Comparison of ENCODE assay signal across 24 mouse cellular contexts in genomic region chr6:126057706-126058105, GRCm38 (mm10).
A peak's percentile ranks its signal among the peaks of the same experiment; 100 is the strongest.
DNase-seq lines count a peak whose midpoint lies in the region; ATAC-seq and TF ChIP-seq lines count a peak whose summit lies in the region.
"Had no signal": no experiment of that assay in that cellular context is flagged by ENCODE, and none has a peak within 500 bp of the region (broad histone marks: within the 10 kb centered on the region; RNA-seq: fewer than 3 reads in every experiment).

No protein-coding gene starts in this region.

- H3K9me3 ChIP-seq in heart, embryonic 10.5 days, result no peaks in the 10 kb centered on the region
- no peaks in the 10 kb centered on the region for H3K9me3 ChIP-seq in lung, embryonic 14.5 days (ENCODE audit: low read depth, low read length)
- no peaks in the 10 kb centered on the region for H3K9me3 ChIP-seq in hindbrain, embryonic 16.5 days (ENCODE audit: control insufficient read depth, low read length)
- H3K9me3 ChIP-seq: embryonic facial prominence, embryonic 13.5 days; embryonic facial prominence, embryonic 15.5 days; forebrain, embryonic 10.5 days; forebrain, embryonic 12.5 days had no signal

- no peaks in the 10 kb centered on the region for H3K4me1 ChIP-seq in heart, embryonic 10.5 days
- H3K4me1 ChIP-seq in lung, embryonic 14.5 days (ENCODE audit: insufficient read depth), result no peaks in the 10 kb centered on the region
- H3K4me1 ChIP-seq in lung, adult 2 months (ENCODE audit: control insufficient read depth, insufficient read depth, low read length), result no peaks in the 10 kb centered on the region
- H3K4me1 ChIP-seq in hindbrain, embryonic 16.5 days (ENCODE audit: control insufficient read depth, insufficient read depth, low read depth, low read length), result no peaks in the 10 kb centered on the region
- H3K4me1 ChIP-seq: embryonic facial prominence, embryonic 13.5 days; embryonic facial prominence, embryonic 15.5 days; forebrain, embryonic 10.5 days; forebrain, embryonic 12.5 days had no signal

- H3K4me2 ChIP-seq in lung, embryonic 14.5 days, result no peak overlapping the region
- H3K4me2 ChIP-seq in hindbrain, embryonic 16.5 days (ENCODE audit: low read length), result no peak overlapping the region
- H3K4me2 ChIP-seq: embryonic facial prominence, embryonic 13.5 days; embryonic facial prominence, embryonic 15.5 days; forebrain, embryonic 12.5 days had no signal

- no peaks in the 10 kb centered on the region for H3K36me3 ChIP-seq in heart, embryonic 10.5 days
- no peaks in the 10 kb centered on the region for H3K36me3 ChIP-seq in lung, embryonic 14.5 days (ENCODE audit: insufficient read depth)
- no peaks in the 10 kb centered on the region for H3K36me3 ChIP-seq in hindbrain, embryonic 16.5 days (ENCODE audit: control insufficient read depth, insufficient read depth, low read length)
- H3K36me3 ChIP-seq: embryonic facial prominence, embryonic 13.5 days; embryonic facial prominence, embryonic 15.5 days; forebrain, embryonic 10.5 days; forebrain, embryonic 12.5 days had no signal

- H3K9ac ChIP-seq in lung, embryonic 14.5 days, result no peak overlapping the region
- no peak overlapping the region for H3K9ac ChIP-seq in hindbrain, embryonic 16.5 days (ENCODE audit: low read depth, low read length)
- H3K9ac ChIP-seq: embryonic facial prominence, embryonic 13.5 days; embryonic facial prominence, embryonic 15.5 days; forebrain, embryonic 12.5 days had no signal

- H3K27me3 ChIP-seq in heart, embryonic 10.5 days (ENCODE audit: insufficient read depth, poor library complexity, severe bottlenecking), result peaks cover 3% of the 10 kb centered on the region; the same call in 1 of the 2 replicates
- H3K27me3 ChIP-seq in lung, embryonic 14.5 days (ENCODE audit: insufficient read depth, low read length), result no peaks in the 10 kb centered on the region
- no peaks in the 10 kb centered on the region for H3K27me3 ChIP-seq in hindbrain, embryonic 16.5 days (replicated peaks; ENCODE audit: control insufficient read depth, insufficient read depth, low read length)
- H3K27me3 ChIP-seq: embryonic facial prominence, embryonic 13.5 days; embryonic facial prominence, embryonic 15.5 days; forebrain, embryonic 12.5 days had no signal

- ATAC-seq in lung, embryonic 14.5 days (ENCODE audit: insufficient read depth), result no peak
- ATAC-seq in hindbrain, embryonic 16.5 days, result no peak
- ATAC-seq: forebrain, embryonic 14.5 days had no signal

- H3K27ac ChIP-seq in heart, embryonic 10.5 days, result no peak overlapping the region
- no peak overlapping the region for H3K27ac ChIP-seq in lung, embryonic 14.5 days (ENCODE audit: low read depth)
- H3K27ac ChIP-seq in hindbrain, embryonic 16.5 days (ENCODE audit: low read depth, low read length), result no peak overlapping the region
- H3K27ac ChIP-seq: embryonic facial prominence, embryonic 13.5 days; embryonic facial prominence, embryonic 15.5 days; forebrain, embryonic 10.5 days; forebrain, embryonic 12.5 days had no signal

- no peak for TF ChIP-seq POLR2A in lung, adult 2 months (IDR thresholded peaks at IDR 0.05; ENCODE audit: borderline replicate concordance, extremely low read depth, low read depth, low read length)

- TF ChIP-seq CTCF in lung, embryonic 14.5 days (IDR thresholded peaks at IDR 0.05; ENCODE audit: low read depth), result no peak
- TF ChIP-seq CTCF in lung, adult 2 months (IDR thresholded peaks at IDR 0.05; ENCODE audit: insufficient read depth, low read length), result no peak

- WGBS in heart, embryonic 10.5 days, result 66% methylated on average over 3 of the region's 3 CpGs
- WGBS in lung, embryonic 14.5 days, result 79% methylated on average over 3 of the region's 3 CpGs
- 78% methylated on average over 3 of the region's 3 CpGs for WGBS in lung, adult 2 months
- 81% methylated on average over 3 of the region's 3 CpGs for WGBS in hindbrain, embryonic 16.5 days

- peak; percentile 22 to 41 for DNase-seq in heart, adult 9 months (ENCODE audit: low spot score in 2 of 2)
- DNase-seq in heart, adult 8-10 months (ENCODE audit: low spot score), result no peak
- DNase-seq in heart, postnatal 14 days, result peak; percentile 5 to 17
- DNase-seq in heart, embryonic 10.5 days (ENCODE audit: low spot score), result no peak
- peak; percentile 5 for DNase-seq in lung, embryonic 14.5 days
- DNase-seq in lung, adult 2 months, result no peak
- peak; percentile 9 for DNase-seq in heart, postnatal 4 days
- DNase-seq: adrenal gland, adult 2 months; adrenal gland, postnatal 10 days; adrenal gland, postnatal 25 days; cerebellum, adult 11 months; cerebellum, adult 18-20 months; cerebellum, adult 8-10 months; cerebellum, adult 9-11 months; cerebellum, postnatal 14 days; cerebellum, postnatal 36 days; embryo, embryonic 11 days had no signal

- intact Hi-C loops in heart, postnatal 14 days (cut with DNase I), result no loop called here

- H3K4me3 ChIP-seq in heart, embryonic 10.5 days, result no peak overlapping the region
- no peak overlapping the region for H3K4me3 ChIP-seq in lung, embryonic 14.5 days (ENCODE audit: low read depth, low read length)
- no peak overlapping the region for H3K4me3 ChIP-seq in lung, adult 2 months (replicated peaks; ENCODE audit: extremely low read depth, low read depth, low read length)
- H3K4me3 ChIP-seq in hindbrain, embryonic 16.5 days (ENCODE audit: low read length), result no peak overlapping the region
- H3K4me3 ChIP-seq: embryonic facial prominence, embryonic 13.5 days; embryonic facial prominence, embryonic 15.5 days; erythroblast, embryonic 14.5 days; forebrain, embryonic 10.5 days; forebrain, embryonic 12.5 days had no signal

Comparison
In these comparisons a context has a peak if more than half of its experiments do, and no peak if none do; other contexts are left out.
1. DNase-seq: peak in heart, adult 9 months (2 of 2), heart, postnatal 14 days (2 of 2), lung, embryonic 14.5 days (single experiment) and heart, postnatal 4 days (single experiment); none in heart, adult 8-10 months (single experiment), heart, embryonic 10.5 days (single experiment) and lung, adult 2 months (single experiment).